Mouse (Mus musculus): Measurements from ENCODE around the gene Trim47. TPM values are rescaled to one million over a fixed set of nuclear protein-coding genes. Genes with fewer than 3 reads are reported as not detected.

Trim47 gene
- polyA plus RNA-seq, 1 experiment from 2014 or later, result 3.7 TPM

DNA sequence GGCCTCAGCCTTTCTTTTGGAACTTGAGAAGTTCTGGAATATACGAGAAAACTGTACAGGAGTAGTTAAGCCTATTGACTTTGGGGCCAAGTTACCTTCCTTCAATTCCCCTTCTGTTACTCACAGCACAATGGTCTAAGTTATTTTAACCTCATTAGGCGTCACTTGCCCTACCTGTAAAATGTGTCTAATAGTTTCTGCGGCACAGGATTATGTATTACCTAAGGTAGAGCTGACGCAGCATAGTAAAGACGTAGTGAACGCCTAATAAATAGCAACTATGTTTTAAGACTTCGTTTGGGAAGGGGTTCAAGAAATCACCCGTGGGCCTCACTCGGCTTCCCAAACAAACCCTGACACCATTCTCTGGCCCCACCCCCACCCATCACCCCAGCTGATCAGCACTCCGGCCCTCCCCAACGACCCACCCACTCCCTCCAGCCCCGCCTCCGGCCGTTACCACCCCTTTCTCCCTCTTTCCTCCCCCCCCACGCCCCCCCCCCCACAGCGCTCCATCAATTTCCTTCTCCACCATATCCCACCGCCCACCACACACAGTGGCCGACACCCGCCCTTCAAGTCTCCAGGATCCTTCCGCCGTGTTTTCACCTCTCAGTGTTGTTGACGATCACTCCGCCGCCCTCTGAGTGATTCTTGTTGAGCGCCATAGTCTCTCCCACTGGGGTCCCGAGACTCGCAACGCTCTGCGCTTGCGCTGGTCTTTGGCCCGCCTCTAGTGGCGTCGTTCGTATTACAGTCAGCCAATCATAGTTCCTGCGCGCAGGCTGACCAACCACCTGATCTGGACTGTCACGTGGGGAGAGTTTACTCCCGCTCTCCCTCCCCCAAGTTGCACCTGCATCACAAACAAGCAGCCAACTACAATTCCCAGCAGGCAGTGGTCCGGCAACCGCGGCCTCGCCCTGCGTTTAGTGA is 40.5 kb downstream of the Trim47 start, which contains the start of gene Wbp2:
Wbp2 (minus strand) TSS at position 738 of the 936 bp plus-strand sequence.
- peak within 1 kb of the TSS; percentile 40 for H3K4me3 ChIP-seq (ENCODE audit: low read depth, low read length)
- H3K27me3 ChIP-seq (ENCODE audit: control insufficient read depth, insufficient read depth, low read length), result no peaks in the 10 kb centered on the region
- DNase-seq (ENCODE audit: low spot score), result peak; percentile 98
- peaks cover 3% of the 10 kb centered on the region; the same call in 1 of the 2 replicates for H3K4me1 ChIP-seq (ENCODE audit: control insufficient read depth, insufficient read depth, low read length)
- peak within 1 kb of the TSS; percentile 58 for H3K4me2 ChIP-seq (ENCODE audit: low read depth, severe bottlenecking)
- peak within 1 kb of the TSS; percentile 41 for H3K9ac ChIP-seq (ENCODE audit: low read length)
- no peaks in the 10 kb centered on the region for H3K9me3 ChIP-seq (ENCODE audit: control insufficient read depth, low read length)
- peaks cover 8% of the 10 kb centered on the region for H3K36me3 ChIP-seq (ENCODE audit: control insufficient read depth, insufficient read depth, low read length)
- WGBS, result 6% methylated on average over 40 of the region's 43 CpGs
- peak within 1 kb of the TSS; percentile 68 for H3K27ac ChIP-seq (replicated peaks; ENCODE audit: low read depth, low read length)
- ATAC-seq (ENCODE audit: insufficient number of reproducible peaks, low FRiP score, low TSS enrichment, low read depth), result peak; percentile 95

GRCm38 (mm10) chr11:116084166-116084565 is 42.8 kb downstream of the Trim47 start:
- DNase-seq (ENCODE audit: low spot score), result no peak
- no peak for ATAC-seq (ENCODE audit: insufficient number of reproducible peaks, low FRiP score, low TSS enrichment, low read depth)

DNA sequence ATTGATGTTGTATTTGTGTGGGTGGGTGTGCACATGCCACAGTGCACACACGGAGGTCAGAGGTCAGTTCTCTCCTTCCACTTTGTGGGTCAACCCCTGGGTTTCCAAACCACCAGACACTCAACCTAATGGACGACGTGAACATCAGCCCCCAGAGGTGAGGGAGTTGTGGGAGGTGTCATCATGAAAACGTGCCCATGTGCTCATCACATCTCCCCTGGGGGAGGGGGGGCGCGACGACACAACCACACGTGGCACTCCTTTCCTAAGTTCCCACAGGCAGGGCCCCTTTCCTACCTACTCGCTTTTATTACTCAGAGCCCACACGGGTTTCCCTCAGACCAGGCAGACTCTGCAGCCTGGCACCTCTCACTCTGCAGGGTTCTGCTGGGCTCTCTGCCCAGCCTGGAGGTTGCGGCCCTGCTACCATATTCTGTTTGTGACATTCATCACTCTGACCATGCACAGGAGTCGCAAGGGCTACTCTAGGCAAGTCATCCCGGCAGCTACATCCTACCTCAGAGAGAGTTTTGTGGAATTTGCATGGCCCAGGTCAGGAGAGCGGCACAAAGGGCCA is 43.8 kb downstream of the Trim47 start:
- ATAC-seq (ENCODE audit: insufficient number of reproducible peaks, low FRiP score, low TSS enrichment, low read depth), result no peak
- H3K36me3 ChIP-seq (ENCODE audit: control insufficient read depth, insufficient read depth, low read length), result peaks cover 19% of the 10 kb centered on the region

More at GRCm38 (mm10) chr11:116084166-116084565, 42.8 kb downstream of the Trim47 start:
- H3K9ac ChIP-seq (ENCODE audit: low read length), result no peak overlapping the region
- no peak overlapping the region for H3K4me3 ChIP-seq (ENCODE audit: low read depth, low read length)
- WGBS, result 93% methylated on average over 6 of the region's 6 CpGs
- peaks cover 8% of the 10 kb centered on the region for H3K4me1 ChIP-seq (ENCODE audit: control insufficient read depth, insufficient read depth, low read length)
- no peaks in the 10 kb centered on the region for H3K9me3 ChIP-seq (ENCODE audit: control insufficient read depth, low read length)
- H3K27ac ChIP-seq (replicated peaks; ENCODE audit: low read depth, low read length), result no peak overlapping the region
- no peaks in the 10 kb centered on the region for H3K27me3 ChIP-seq (ENCODE audit: control insufficient read depth, insufficient read depth, low read length)
- H3K36me3 ChIP-seq (ENCODE audit: control insufficient read depth, insufficient read depth, low read length), result peaks cover 15% of the 10 kb centered on the region
- no peak overlapping the region for H3K4me2 ChIP-seq (ENCODE audit: low read depth, severe bottlenecking)

GRCm38 (mm10) chr11:116081081-116081480 is 45.9 kb downstream of the Trim47 start:
- H3K9ac ChIP-seq (ENCODE audit: low read length), result no peak overlapping the region
- no peak overlapping the region for H3K4me2 ChIP-seq (ENCODE audit: low read depth, severe bottlenecking)
- DNase-seq (ENCODE audit: low spot score) (peak; percentile 51), ATAC-seq (ENCODE audit: insufficient number of reproducible peaks, low FRiP score, low TSS enrichment, low read depth) (no peak)
- no peaks in the 10 kb centered on the region for H3K9me3 ChIP-seq (ENCODE audit: control insufficient read depth, low read length)
- WGBS, result 74% methylated on average over 6 of the region's 6 CpGs
- no peak overlapping the region for H3K27ac ChIP-seq (replicated peaks; ENCODE audit: low read depth, low read length)
- H3K4me1 ChIP-seq (ENCODE audit: control insufficient read depth, insufficient read depth, low read length), result peaks cover 18% of the 10 kb centered on the region
- H3K36me3 ChIP-seq (ENCODE audit: control insufficient read depth, insufficient read depth, low read length), result peaks cover 19% of the 10 kb centered on the region
- no peaks in the 10 kb centered on the region for H3K27me3 ChIP-seq (ENCODE audit: control insufficient read depth, insufficient read depth, low read length)
- no peak overlapping the region for H3K4me3 ChIP-seq (ENCODE audit: low read depth, low read length)

More for the DNA sequence above, 43.8 kb downstream of the Trim47 start:
- DNase-seq (ENCODE audit: low spot score), result no peak
- H3K4me1 ChIP-seq (ENCODE audit: control insufficient read depth, insufficient read depth, low read length), result peaks cover 15% of the 10 kb centered on the region
- H3K4me3 ChIP-seq (ENCODE audit: low read depth, low read length), result no peak overlapping the region
- no peaks in the 10 kb centered on the region for H3K27me3 ChIP-seq (ENCODE audit: control insufficient read depth, insufficient read depth, low read length)
- H3K9ac ChIP-seq (ENCODE audit: low read length), result no peak overlapping the region
- H3K9me3 ChIP-seq (ENCODE audit: control insufficient read depth, low read length), result no peaks in the 10 kb centered on the region
- 87% methylated on average over 14 of the region's 14 CpGs for WGBS
- no peak overlapping the region for H3K4me2 ChIP-seq (ENCODE audit: low read depth, severe bottlenecking)
- no peak overlapping the region for H3K27ac ChIP-seq (replicated peaks; ENCODE audit: low read depth, low read length)

- DNase-seq (ENCODE audit: low spot score) (no peak), ATAC-seq (ENCODE audit: insufficient number of reproducible peaks, low FRiP score, low TSS enrichment, low read depth) (no peak)
- H3K27ac ChIP-seq (replicated peaks; ENCODE audit: low read depth, low read length), result no peak overlapping the region
- no peak overlapping the region for H3K4me2 ChIP-seq (ENCODE audit: low read depth, severe bottlenecking)
- peaks cover 16% of the 10 kb centered on the region for H3K4me1 ChIP-seq (ENCODE audit: control insufficient read depth, insufficient read depth, low read length)
- H3K9me3 ChIP-seq (ENCODE audit: control insufficient read depth, low read length), result no peaks in the 10 kb centered on the region
- 77% methylated on average over 10 of the region's 10 CpGs for WGBS
- no peak overlapping the region for H3K4me3 ChIP-seq (ENCODE audit: low read depth, low read length)
- 0 out of 2 replicates have a peak overlapping the region, but pooled peaks have one; percentile 30 for H3K9ac ChIP-seq (ENCODE audit: low read length)
- H3K27me3 ChIP-seq (ENCODE audit: control insufficient read depth, insufficient read depth, low read length), result no peaks in the 10 kb centered on the region
- H3K36me3 ChIP-seq (ENCODE audit: control insufficient read depth, insufficient read depth, low read length), result peaks cover 19% of the 10 kb centered on the region
Measured at GRCm38 (mm10) chr11:116079511-116079910, 47.5 kb downstream of the Trim47 start.

DNA sequence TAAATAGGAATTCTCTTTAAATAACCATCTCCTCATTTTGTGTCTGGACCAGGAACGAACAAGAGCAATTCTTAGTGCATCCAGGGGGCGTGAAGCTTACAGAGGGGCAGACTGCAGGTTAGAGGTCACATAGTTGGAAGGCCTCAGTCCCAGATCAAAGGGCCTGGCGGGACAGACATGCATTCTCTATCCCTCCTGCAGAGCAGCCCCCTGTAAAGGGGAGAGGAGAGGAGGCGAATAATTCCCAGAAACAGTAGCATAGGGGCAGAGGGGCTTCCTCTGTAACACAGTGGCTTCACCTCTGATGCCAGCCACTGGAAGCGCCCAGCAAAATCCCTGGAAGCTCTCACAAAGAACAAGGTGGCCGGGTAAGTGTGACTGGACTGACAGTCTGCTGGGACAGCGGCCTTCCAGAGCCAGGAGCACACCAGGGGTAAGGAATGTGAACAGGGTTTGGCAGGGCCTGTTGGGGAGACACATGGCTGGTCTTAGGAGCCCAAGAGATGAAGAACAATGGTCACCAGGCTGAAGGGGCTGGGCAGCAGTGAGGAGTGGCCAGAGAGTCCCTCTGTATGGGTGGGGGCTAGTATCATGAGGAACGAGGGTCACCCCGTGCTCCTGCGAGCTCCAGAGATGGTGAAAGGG is 48.2 kb downstream of the Trim47 start:
- Histone ChIP-seq H3K4me3 (ENCODE audit: low read depth, low read length) (no peak overlapping the region), H3K4me2 (ENCODE audit: low read depth, severe bottlenecking) (no peak overlapping the region), H3K36me3 (ENCODE audit: control insufficient read depth, insufficient read depth, low read length) (peaks cover 15% of the 10 kb centered on the region), H3K27ac (replicated peaks; ENCODE audit: low read depth, low read length) (peak overlapping the region; percentile 56; the same call in 1 of the 2 replicates), H3K9me3 (ENCODE audit: control insufficient read depth, low read length) (no peaks in the 10 kb centered on the region), H3K27me3 (ENCODE audit: control insufficient read depth, insufficient read depth, low read length) (no peaks in the 10 kb centered on the region), H3K4me1 (ENCODE audit: control insufficient read depth, insufficient read depth, low read length) (peaks cover 16% of the 10 kb centered on the region), H3K9ac (ENCODE audit: low read length) (0 out of 2 replicates have a peak overlapping the region, but pooled peaks have one; percentile 30)
- 24% methylated on average over 10 of the region's 10 CpGs for WGBS
- ATAC-seq (ENCODE audit: insufficient number of reproducible peaks, low FRiP score, low TSS enrichment, low read depth) (no peak), DNase-seq (ENCODE audit: low spot score) (no peak)

DNA sequence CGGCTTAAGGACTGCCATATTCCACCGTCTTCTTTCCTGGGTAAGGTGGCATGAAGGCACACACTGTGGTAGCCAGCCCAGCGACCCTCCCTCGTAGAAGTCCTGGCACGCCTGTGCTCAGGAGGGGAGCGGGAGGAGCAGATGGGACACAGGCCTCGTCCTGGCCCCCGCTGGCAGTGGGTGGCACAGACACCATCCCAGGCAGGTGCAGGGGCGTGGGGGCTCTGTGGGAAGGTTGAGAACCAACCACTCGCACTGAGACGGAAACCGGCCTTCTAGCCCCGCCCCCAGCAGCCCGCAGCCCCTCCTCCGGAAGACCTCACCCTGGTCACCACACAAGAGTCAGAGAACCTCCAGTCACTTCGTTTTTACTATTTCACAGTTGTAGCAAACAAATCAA is 48.8 kb downstream of the Trim47 start:
- Histone ChIP-seq H3K36me3 (ENCODE audit: control insufficient read depth, insufficient read depth, low read length) (peaks cover 14% of the 10 kb centered on the region), H3K9ac (ENCODE audit: low read length) (no peak overlapping the region), H3K9me3 (ENCODE audit: control insufficient read depth, low read length) (no peaks in the 10 kb centered on the region), H3K4me1 (ENCODE audit: control insufficient read depth, insufficient read depth, low read length) (peaks cover 16% of the 10 kb centered on the region), H3K4me2 (ENCODE audit: low read depth, severe bottlenecking) (peak overlapping the region; percentile 53), H3K27me3 (ENCODE audit: control insufficient read depth, insufficient read depth, low read length) (no peaks in the 10 kb centered on the region), H3K27ac (replicated peaks; ENCODE audit: low read depth, low read length) (no peak overlapping the region; the same call in 1 of the 2 replicates), H3K4me3 (ENCODE audit: low read depth, low read length) (0 out of 2 replicates have a peak overlapping the region, but pooled peaks have one; percentile 10)
- ATAC-seq (ENCODE audit: insufficient number of reproducible peaks, low FRiP score, low TSS enrichment, low read depth) (no peak), DNase-seq (ENCODE audit: low spot score) (peak; percentile 63)
- 10% methylated on average over 16 of the region's 16 CpGs for WGBS
